Mouse (Mus musculus) heart, embryonic 10.5 days (tissue): ENCODE data around the gene Fam185a. TPM values are rescaled to one million over a fixed set of nuclear protein-coding genes. Genes with fewer than 3 reads are reported as not detected.

ENCODE experiments used
- DNase-seq: peaks from one replicate; pipeline ENCODE4 v3.0.0-alpha.2; 2017; ENCODE audit warnings: low spot score
- H3K27ac ChIP-seq: fragments of 300-500 bp; sonication (generic); 2 replicates; pipeline ENCODE4 v1.5.1; 2016; ENCODE audit warnings: mild to moderate bottlenecking
- H3K27me3 ChIP-seq: fragments of 300-500 bp; sonication (generic); 2 replicates; pipeline ENCODE4 v1.6.1; 2016; ENCODE audit warnings: mild to moderate bottlenecking; ENCODE audit not compliant: poor library complexity, insufficient read depth, severe bottlenecking
- H3K36me3 ChIP-seq: fragments of 300-500 bp; sonication (generic); 2 replicates; pipeline ENCODE4 v1.6.1; 2016; ENCODE audit warnings: mild to moderate bottlenecking, moderate library complexity
- H3K4me1 ChIP-seq: fragments of 300-500 bp; sonication (generic); 2 replicates; pipeline ENCODE4 v1.6.1; 2016; ENCODE audit warnings: mild to moderate bottlenecking
- H3K4me3 ChIP-seq: fragments of 300-500 bp; sonication (generic); 2 replicates; pipeline ENCODE4 v1.5.1; 2016; ENCODE audit warnings: mild to moderate bottlenecking, moderate library complexity
- H3K9me3 ChIP-seq: fragments of 300-500 bp; sonication (generic); 2 replicates; pipeline ENCODE4 v1.6.1; 2016; ENCODE audit warnings: mild to moderate bottlenecking, moderate library complexity
- WGBS: fragments of 180-500 bp; shearing (Covaris S2); methylation state at CpG from one replicate; pipeline ENCODE4 v1.1.7; 2016; 5-methylcytosine and 5-hydroxymethylcytosine counted together
- polyA plus RNA-seq: library from polyadenylated mRNA; unstranded; fragments of >200 nt; fragmentation: Nextera tagmentation; extraction: Ambion mirVana; gene quantifications from 2 replicates; pipeline ENCODE4 v1.2.1, GENCODE M21; 2016

The Fam185a gene
- 8.6 and 10.3 TPM in 2 replicates for polyA plus RNA-seq

GRCm38 (mm10) chr5:21424614-21425602 is at the start of gene Fam185a, which contains the start of gene Ccdc146:
Gene Fam185a (plus strand): TSS chr5:21424958.
Gene Ccdc146 (minus strand): TSS chr5:21424677.
- peak within 1 kb of the TSS; percentile 92 for H3K4me3 ChIP-seq
- WGBS: under 1% methylated on average over 68 of the region's 68 CpGs
- H3K27me3 ChIP-seq: no peaks in the 10 kb centered on the region
- H3K27ac ChIP-seq: peak within 1 kb of the TSS; percentile 89
- peaks cover 19% of the 10 kb centered on the region for H3K4me1 ChIP-seq
- no peaks in the 10 kb centered on the region for H3K9me3 ChIP-seq
- peak; percentile 97 for DNase-seq
- no peaks in the 10 kb centered on the region for H3K36me3 ChIP-seq

GRCm38 (mm10) chr5:21376935-21377334 is 47.8 kb upstream of the Fam185a start:
- peaks cover 2% of the 10 kb centered on the region; the same call in 1 of the 2 replicates for H3K36me3 ChIP-seq
- DNase-seq: no peak
- no peak overlapping the region for H3K4me3 ChIP-seq
- H3K9me3 ChIP-seq: no peaks in the 10 kb centered on the region
- no peaks in the 10 kb centered on the region for H3K27me3 ChIP-seq
- no peak overlapping the region for H3K27ac ChIP-seq
- WGBS: 76% methylated on average over 4 of the region's 4 CpGs
- H3K4me1 ChIP-seq: peaks cover 19% of the 10 kb centered on the region

- Histone ChIP-seq H3K4me3 (no peak overlapping the region), H3K27me3 (no peaks in the 10 kb centered on the region), H3K9me3 (no peaks in the 10 kb centered on the region), H3K4me1 (peaks cover 22% of the 10 kb centered on the region), H3K27ac (no peak overlapping the region), H3K36me3 (peaks cover 2% of the 10 kb centered on the region; the same call in 1 of the 2 replicates)
- DNase-seq: no peak
- WGBS: 60% methylated on average over 2 of the region's 2 CpGs
Observed at GRCm38 (mm10) chr5:21378397-21378796, 46.4 kb upstream of the Fam185a start.

GRCm38 (mm10) chr5:21381986-21382385 is 42.8 kb upstream of the Fam185a start:
- Histone ChIP-seq H3K4me3 (no peak overlapping the region), H3K27me3 (no peaks in the 10 kb centered on the region), H3K27ac (no peak overlapping the region), H3K36me3 (no peaks in the 10 kb centered on the region), H3K4me1 (peaks cover 29% of the 10 kb centered on the region), H3K9me3 (no peaks in the 10 kb centered on the region)
- no peak for DNase-seq
- WGBS: 66% methylated on average over 6 of the region's 6 CpGs

- 56% methylated on average over 6 of the region's 6 CpGs for WGBS
- H3K4me1 ChIP-seq: peaks cover 29% of the 10 kb centered on the region
- 0 out of 2 replicates have a peak overlapping the region, but pooled peaks have one; percentile 18 for H3K27ac ChIP-seq
- H3K9me3 ChIP-seq: no peaks in the 10 kb centered on the region
- no peaks in the 10 kb centered on the region for H3K36me3 ChIP-seq
- no peak for DNase-seq
- H3K4me3 ChIP-seq: no peak overlapping the region
- H3K27me3 ChIP-seq: no peaks in the 10 kb centered on the region
Observed at GRCm38 (mm10) chr5:21382678-21383077, 42.1 kb upstream of the Fam185a start.

GRCm38 (mm10) chr5:21383392-21384251 is 41.1 kb upstream of the Fam185a start:
- H3K27ac ChIP-seq: peak overlapping the region; percentile 78
- no peak for DNase-seq
- 0 out of 2 replicates have a peak overlapping the region, but pooled peaks have one; percentile 3 for H3K4me3 ChIP-seq
- no peaks in the 10 kb centered on the region for H3K27me3 ChIP-seq
- WGBS: 27% methylated on average over 14 of the region's 14 CpGs
- no peaks in the 10 kb centered on the region for H3K36me3 ChIP-seq
- H3K4me1 ChIP-seq: peaks cover 29% of the 10 kb centered on the region
- no peaks in the 10 kb centered on the region for H3K9me3 ChIP-seq

- Histone ChIP-seq H3K9me3 (no peaks in the 10 kb centered on the region), H3K4me3 (no peak overlapping the region), H3K27ac (0 out of 2 replicates have a peak overlapping the region, but pooled peaks have one; percentile 78), H3K4me1 (peaks cover 25% of the 10 kb centered on the region), H3K27me3 (no peaks in the 10 kb centered on the region), H3K36me3 (no peaks in the 10 kb centered on the region)
- WGBS: 78% methylated on average over 13 of the region's 13 CpGs
- no peak for DNase-seq
Observed at GRCm38 (mm10) chr5:21384252-21384960, 40.4 kb upstream of the Fam185a start.

GRCm38 (mm10) chr5:21384976-21385375 is 39.8 kb upstream of the Fam185a start:
- no peaks in the 10 kb centered on the region for H3K9me3 ChIP-seq
- H3K27me3 ChIP-seq: no peaks in the 10 kb centered on the region
- no peaks in the 10 kb centered on the region for H3K36me3 ChIP-seq
- WGBS: 90% methylated on average over 9 of the region's 9 CpGs
- no peak for DNase-seq
- no peak overlapping the region for H3K4me3 ChIP-seq
- H3K4me1 ChIP-seq: peaks cover 23% of the 10 kb centered on the region
- H3K27ac ChIP-seq: no peak overlapping the region

- no peak overlapping the region for H3K4me3 ChIP-seq
- WGBS: 77% methylated on average over 4 of the region's 4 CpGs
- no peaks in the 10 kb centered on the region for H3K36me3 ChIP-seq
- no peak overlapping the region for H3K27ac ChIP-seq
- peaks cover 23% of the 10 kb centered on the region for H3K4me1 ChIP-seq
- no peak for DNase-seq
- H3K9me3 ChIP-seq: no peaks in the 10 kb centered on the region
- no peaks in the 10 kb centered on the region for H3K27me3 ChIP-seq
Observed at GRCm38 (mm10) chr5:21386432-21386831, 38.3 kb upstream of the Fam185a start.

GRCm38 (mm10) chr5:21387340-21387739 is 37.4 kb upstream of the Fam185a start:
- Histone ChIP-seq H3K9me3 (no peaks in the 10 kb centered on the region), H3K27ac (no peak overlapping the region), H3K27me3 (no peaks in the 10 kb centered on the region), H3K36me3 (no peaks in the 10 kb centered on the region), H3K4me1 (peaks cover 29% of the 10 kb centered on the region), H3K4me3 (no peak overlapping the region)
- DNase-seq: no peak

GRCm38 (mm10) chr5:21388855-21389254 is 35.9 kb upstream of the Fam185a start:
- WGBS: 77% methylated on average over 4 of the region's 4 CpGs
- H3K36me3 ChIP-seq: no peaks in the 10 kb centered on the region
- no peak overlapping the region for H3K4me3 ChIP-seq
- DNase-seq: no peak
- no peak overlapping the region for H3K27ac ChIP-seq
- H3K4me1 ChIP-seq: peaks cover 14% of the 10 kb centered on the region
- H3K9me3 ChIP-seq: no peaks in the 10 kb centered on the region
- no peaks in the 10 kb centered on the region for H3K27me3 ChIP-seq
